Mouse (Mus musculus) gastrocnemius, postnatal 36 days (tissue): ENCODE measurements around the gene Mrpl53. TPM values are rescaled to one million over a fixed set of nuclear protein-coding genes. Genes with fewer than 3 reads are reported as not detected.
A peak's percentile ranks its signal among the peaks of the same experiment; 100 is the strongest.

Source experiments
- DNase-seq, 2 experiments: peaks; one replicate each; pipeline ENCODE4 v3.0.0; 2022
- intact Hi-C: fragments of 180-260 bp; cut with DNase I; formaldehyde crosslinking; loops from one replicate; pipeline ENCODE4 v1.15.1; 2025
- long read RNA-seq, 2 experiments: library from polyadenylated mRNA; stranded (forward); transcript quantifications; one replicate each; pipeline ENCODE4 v2.0.0; 2021
- total RNA-seq, 2 experiments: library from RNA; stranded (reverse); gene quantifications; 2 replicates each; pipeline ENCODE4 v1.2.3; 2021

Gene Mrpl53
- 100 to 1,000 TPM in 1 of 2 experiments, 10 to 100 TPM in 1; 91.0 to 103 TPM for total RNA-seq
- long read RNA-seq, experiment 1, transcript Mrpl53-201 (3 exons, 695 nt): major isoform, 210 of 248 reads
- long read RNA-seq, experiment 1, partial matches to known transcripts: 27 of 248 reads
- long read RNA-seq, experiment 1, other reads (novel, unspliced or antisense): 11 of 248 reads
- long read RNA-seq, experiment 2, transcript Mrpl53-201 (3 exons, 695 nt): major isoform, 249 of 289 reads
- long read RNA-seq, experiment 2, partial matches to known transcripts: 33 of 289 reads
- long read RNA-seq, experiment 2, other reads (novel, unspliced or antisense): 6 of 289 reads

DNA sequence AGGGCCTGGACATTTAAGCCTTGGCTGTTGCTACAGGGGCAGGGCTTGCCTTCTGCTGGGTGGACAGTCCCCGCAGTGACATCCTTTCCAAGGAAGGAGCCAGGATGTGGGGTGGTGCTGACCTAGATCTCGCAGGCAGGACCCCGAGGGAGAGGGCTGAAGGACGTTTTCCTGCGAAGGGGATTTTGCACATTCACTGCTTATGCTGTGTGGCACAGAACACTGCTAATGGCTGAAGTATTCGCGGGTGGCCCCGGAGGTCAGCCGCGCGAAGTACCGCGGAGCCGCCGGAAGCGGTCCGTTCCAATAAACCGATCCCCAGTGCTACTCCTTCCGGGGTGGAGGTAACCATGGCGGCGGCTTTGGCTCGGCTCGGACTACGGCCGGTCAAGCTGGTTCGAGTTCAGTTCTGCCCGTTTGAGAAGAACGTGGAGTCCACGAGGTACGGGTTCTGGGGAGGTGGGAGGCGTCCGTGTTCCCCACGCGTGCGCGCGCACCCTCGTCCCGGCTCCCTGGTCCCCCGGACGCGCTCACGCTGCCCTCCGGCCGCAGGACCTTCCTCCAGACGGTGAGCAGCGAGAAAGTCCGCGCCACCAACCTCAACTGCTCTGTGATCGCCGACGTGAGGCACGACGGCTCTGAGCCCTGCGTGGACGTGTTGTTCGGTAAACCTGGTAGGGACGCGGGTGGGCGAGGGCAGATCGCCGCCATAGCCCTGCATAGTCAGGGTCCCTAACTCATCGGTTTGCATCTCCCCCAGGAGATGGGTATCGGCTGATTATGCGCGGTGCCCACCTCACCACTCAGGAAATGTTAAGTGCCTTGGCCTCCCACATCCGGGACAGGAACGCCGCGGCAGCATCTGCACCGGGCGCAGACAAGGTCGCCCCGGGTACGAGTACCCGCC is at the start of gene Mrpl53:
Gene Mrpl53, plus strand, starts transcription at position 279 of the 907 bp plus-strand sequence.
- peak; percentile 75 to 83 for DNase-seq
- intact Hi-C loops: no loop called here

DNA sequence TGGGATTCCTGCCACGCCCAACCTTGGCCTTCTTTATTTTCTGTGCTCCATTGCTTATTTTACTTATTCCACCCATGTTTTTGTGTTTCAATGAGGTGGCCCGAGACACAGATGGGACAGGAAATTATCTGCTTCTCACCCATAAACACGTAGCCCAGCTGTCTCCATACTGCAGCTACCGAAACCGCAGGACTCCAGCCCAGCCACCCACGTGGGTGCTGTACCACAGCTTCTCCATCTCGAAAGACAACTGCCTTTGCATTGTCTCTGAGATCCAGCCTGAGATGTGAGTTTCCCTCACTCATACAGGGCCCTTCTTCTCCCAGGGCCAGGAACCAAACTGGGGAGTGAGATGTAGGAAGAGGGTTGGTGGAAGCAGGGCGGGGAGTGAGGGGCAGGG is 42.8 kb upstream of the Mrpl53 start:
- intact Hi-C loops: no loop called here
- DNase-seq: no peak

DNA sequence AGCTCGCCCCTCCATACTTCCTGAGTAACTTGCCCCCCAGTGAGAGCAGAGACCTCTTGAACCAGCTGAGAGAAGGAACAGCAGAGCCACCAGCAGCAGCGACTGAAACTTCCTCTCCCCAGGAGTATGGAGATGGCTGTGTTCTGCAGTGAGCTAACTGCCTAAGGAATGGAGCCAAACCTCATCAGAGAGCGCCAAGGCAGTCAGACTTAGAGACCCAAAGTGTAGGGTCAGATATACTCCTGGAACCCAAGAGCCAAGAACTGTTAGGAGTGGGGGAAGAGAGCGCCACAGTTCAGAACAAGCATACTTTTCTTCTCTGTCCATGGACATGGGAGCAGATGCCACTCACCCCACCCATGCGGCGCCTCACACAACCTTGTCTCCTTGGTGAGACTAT is 42.4 kb upstream of the Mrpl53 start:
- intact Hi-C loops: no loop called here
- no peak for DNase-seq

DNA sequence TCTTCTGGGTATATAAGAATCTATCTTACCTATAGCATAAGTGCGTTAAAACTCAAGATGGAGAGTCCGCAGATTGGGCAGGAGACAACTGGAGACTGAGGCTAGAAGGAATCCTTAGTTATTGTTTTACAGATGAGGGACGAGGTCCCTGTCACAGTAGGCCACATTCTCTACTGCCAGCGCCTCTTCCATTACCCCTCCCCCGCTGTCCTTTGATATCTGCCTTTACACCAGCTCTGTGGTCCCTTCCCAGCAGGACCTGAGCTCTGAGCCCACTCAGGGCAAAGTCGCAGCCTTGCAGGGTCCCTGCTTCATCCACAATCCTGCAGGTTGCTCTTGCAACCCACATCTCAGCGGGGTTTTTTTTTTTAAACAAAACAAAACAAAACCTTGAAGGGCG is 40.6 kb upstream of the Mrpl53 start:
- intact Hi-C loops: no loop called here
- no peak for DNase-seq

DNA sequence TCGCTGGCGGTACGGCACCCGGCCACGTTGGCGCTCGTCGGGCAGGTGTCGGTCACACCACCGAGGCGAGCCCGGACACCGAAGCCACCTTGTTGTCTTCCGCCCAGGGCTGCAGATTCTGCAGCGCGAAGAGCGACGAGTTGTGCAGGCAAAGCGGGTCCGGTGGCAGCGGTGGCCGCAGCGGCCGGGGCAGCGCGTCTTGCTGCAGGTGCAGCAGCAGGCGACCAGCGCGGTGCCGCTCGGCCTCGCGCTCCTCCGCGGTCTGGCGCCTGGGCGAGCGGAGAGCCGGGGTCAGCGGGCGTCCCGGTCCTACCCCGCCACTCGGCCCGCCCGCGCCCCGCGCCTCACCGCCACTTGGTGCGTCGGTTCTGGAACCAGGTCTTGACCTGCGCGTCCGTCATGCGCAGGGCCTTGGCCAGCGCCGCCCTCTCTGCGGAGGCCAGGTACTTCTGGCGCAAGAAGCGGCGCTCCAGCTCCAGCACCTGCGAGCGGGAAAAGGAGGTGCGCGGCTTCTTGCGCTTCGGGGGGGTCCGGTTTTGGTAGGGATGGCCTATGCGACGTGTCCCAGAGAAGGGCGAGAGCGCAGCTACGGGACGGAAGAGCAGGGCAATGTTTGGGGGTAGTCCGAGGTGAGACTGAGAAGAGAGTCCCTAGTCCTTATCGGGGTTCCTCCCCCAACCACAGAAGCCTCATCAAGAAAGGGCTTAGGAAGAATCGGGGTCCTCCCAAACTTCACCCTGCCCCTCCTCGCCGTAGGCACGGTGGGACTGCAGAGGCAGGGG is 39.9 kb upstream of the Mrpl53 start:
- no peak for DNase-seq
- intact Hi-C loops: no loop called here

DNA sequence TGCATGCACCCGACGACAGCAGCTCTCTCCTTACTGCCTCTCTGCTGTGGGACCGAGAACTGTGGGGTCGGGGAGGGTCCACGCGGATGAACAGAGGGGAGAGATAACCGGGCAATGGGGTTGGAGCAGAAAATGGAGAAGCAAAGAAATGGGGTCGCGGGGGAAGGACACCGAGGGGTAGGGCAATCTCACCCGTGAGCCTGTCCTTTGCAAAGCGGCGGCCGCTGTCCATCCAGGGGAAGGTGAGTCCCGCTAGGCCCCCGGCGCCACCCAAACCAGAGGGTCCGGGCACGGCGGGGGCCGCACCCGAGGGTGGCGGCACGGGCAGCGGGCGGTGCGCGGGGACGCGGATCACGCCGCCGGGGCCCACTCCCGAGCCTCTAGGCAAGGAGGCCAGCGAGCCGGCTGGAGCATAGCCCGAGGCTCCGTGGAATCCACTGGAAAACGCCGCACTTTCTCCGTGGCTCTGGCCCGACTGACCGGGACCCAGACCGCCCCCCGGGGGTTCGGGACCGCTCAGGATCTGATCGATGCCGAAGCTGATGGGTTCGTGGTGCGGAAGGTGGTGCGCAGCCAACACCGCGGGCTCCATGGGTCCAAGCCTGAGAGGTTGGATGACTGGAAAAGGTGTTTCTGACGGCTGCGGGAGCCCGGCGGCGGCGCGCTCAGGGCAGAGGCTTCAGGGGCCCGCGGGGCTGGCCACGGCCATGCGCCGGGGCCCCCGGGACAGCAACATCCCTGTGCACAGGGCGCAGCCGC is 39.2 kb upstream of the Mrpl53 start:
- intact Hi-C loops: no loop called here
- no peak for DNase-seq

DNA sequence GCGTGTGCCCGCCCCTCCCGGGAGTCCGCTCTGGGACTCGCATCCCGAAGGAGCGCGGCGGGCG is 38.8 kb upstream of the Mrpl53 start, which contains the start of gene Tlx2:
Gene Tlx2, minus strand, starts transcription at position 47 of the 64 bp plus-strand sequence.
- no peak for DNase-seq
- intact Hi-C loops: no loop called here

DNA sequence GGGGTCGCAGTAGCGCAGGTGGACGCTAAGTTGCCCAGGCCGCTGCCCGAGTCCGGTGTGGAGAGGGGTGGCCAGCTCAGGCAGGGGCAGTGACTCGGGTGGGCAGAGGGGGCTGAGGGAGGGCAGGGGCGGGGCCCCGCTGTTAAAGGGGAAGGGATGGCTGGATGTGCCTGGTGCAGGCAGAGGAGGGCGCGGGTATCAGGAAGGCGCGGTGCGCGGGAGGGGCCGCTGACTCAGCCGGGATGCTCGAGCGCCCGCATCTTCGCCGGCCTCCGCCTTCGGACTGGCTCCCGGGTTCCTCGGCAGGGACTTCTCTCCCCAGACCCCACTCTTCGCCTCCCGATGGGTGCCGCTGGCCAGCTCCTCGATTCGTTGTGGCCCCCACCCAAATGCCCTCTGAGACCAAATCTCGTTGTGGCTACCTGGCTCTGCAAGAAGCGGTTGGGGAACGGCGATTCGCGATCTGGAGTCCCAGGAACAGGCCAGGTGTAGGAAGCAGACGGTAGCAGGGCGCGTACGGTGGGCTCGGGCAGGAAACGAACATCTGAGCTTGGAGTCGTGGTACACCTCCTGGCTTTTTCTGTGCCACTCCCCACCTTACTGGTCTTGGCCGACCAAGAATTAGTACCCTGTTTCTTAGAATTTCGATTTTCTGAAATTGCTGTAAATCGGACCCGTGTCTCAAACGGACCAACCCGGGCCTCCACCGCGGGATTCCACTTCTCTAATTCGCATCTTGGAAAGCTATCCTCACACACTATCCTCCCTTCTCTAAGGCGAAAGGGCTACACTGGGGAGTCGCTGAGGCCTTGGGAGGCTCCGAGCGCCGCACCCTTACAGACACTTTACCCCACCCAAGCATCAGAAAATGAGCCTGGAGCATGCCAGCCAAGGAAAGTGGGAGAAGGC is 38.3 kb upstream of the Mrpl53 start:
- intact Hi-C loops: no loop called here
- DNase-seq: peak in 1 of 2 experiments; percentile 61

DNA sequence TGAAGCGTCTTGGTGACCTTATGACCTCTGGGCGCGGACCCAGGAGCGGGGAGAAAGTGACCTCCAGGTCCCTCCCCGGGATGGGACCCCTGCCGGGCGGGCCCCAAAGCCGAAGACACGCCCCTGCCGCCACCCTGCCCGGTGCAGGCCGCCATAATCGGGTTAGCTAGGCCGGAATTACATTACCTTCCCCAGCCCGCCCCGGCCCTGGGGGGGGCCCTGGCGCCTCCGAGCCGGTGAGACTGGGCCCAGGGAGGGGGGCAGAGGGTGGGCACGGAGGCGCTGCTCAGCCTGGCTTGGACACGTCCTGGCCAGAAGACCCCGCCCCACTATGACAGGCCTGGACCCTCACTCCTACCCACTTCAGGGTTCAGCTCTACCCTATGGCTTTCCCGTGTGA is 37.6 kb upstream of the Mrpl53 start:
- DNase-seq: no peak
- intact Hi-C loops: no loop called here

DNA sequence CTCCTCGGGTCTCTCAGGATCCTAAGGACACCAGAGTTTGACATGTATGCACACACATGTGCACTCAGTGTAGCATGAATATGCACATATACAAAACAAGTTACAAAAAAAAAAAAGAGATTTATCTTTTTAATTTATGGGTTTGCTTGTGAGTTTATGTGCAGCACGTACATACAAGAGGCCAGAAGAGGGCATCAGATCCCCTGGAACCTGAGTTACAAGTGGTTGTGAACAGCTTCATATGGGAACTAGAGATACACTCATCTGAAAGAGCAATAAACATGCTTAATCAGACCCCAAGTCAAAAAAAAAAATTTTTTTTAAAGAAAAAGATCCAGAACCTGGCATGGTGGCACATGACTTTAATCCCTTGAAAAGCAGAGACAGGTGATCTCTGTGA is 33.9 kb upstream of the Mrpl53 start:
- intact Hi-C loops: no loop called here
- DNase-seq: no peak

DNA sequence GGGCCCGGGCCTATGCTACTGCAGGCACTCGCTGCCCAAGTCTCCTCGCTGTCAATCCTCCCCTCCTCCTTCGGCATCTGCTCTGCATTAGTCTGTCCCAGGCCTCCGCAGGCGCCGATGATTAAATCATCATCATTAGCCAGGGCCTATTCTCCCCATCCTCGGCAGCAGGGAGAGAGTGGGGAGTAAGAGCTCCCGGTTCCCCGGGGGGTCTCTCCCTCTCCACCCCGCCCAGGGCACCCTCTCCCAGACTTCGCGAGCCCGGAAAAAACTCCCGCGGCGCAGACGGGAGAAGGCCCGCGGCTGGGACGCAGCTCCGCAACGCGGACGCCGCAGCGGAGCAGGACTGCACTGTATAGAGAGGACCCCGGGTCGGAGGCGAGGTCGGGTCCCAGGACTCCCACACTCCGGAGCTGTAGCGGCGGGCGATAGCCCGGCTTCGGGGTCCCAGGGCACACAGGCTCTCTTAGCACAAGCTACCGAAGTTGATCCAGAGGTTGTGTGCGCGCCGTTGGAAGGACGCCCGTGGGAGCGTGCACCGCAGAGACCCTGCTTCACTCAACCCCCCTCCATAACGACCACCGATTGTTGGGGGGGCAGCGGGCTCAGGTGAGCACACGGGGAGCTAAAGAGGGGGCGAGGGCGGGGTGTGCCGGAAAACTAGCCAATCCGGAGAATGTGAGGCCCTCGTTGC is 31.1 kb upstream of the Mrpl53 start, which contains the start of gene Pcgf1:
Gene Pcgf1, plus strand, starts transcription at position 240 of the 694 bp plus-strand sequence.
- no peak for DNase-seq
- intact Hi-C loops: loop anchor here (1.0 to 2.0 kb wide), 2 partner anchors 23 to 81 kb away; partner anchors contain the start of gene Aup1

DNA sequence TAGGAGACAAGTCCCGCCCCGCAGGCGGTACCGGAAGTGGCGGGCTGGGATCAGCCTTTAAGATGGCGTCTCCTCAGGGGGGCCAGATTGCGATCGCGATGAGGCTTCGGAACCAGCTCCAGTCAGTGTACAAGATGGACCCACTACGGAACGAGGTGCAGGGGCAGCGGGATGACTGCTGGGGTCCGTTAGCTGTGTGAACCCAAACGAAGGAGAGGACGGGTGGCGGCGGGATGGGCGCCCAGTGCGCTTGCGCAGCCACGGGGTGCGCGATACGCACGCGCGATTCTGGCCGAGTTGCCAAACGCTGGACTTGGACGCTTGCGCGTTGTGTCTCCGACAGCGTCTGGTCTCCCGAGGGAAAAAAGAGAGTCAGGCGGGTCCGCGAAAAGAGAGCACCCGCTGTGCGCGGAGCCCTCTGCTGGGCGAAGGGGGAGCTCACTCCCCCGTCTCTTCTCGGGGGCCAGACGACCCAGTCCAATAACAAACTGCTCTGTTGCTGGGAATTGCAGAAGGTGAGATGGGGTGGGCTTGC is 30.4 kb upstream of the Mrpl53 start:
- DNase-seq: peak; percentile 99 to 100
- intact Hi-C loops: loop anchor here (1.0 to 2.0 kb wide), 2 partner anchors 24 to 82 kb away; partner anchors contain the start of gene Aup1

DNA sequence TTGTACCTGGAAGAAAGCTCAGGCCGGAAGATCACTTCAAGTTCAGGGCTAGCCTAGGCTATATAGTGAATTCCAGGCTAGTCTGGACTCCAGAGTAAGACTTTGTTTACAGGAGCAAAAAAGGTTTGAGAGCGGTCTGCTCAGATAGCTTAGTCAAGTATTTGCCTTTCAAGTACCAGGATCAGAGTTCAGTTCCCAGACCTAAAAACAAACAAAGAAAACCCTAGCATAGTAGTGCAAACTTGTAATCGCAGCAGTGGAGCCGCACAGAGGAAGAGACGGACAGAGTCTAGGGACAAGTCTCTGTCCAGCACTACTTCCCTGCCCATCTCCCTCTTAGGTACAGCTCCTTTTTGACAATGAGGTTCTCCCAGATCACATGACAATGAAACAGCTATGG is 28.6 kb upstream of the Mrpl53 start:
- no peak for DNase-seq
- intact Hi-C loops: no loop called here

DNA sequence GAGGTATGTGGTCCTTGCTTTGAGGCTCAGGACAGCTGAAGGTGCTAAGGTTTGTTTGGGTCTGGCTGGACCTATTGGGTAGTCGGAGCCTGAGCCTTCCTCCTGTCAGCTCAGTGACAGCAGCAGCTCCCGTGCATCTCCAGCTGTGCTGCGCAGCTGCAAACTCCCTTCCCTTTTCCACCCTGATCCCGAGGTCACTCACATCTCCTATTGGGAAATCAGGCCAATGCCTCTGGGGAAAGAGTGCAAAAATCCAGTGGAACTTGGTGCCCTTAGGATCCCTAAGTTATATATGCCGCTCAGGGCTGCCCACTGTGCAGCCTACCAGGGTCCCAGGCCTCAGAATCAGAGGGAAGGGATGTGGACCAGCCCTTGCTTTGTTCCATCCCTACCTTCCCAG is 25.3 kb upstream of the Mrpl53 start:
- intact Hi-C loops: no loop called here
- DNase-seq: no peak

DNA sequence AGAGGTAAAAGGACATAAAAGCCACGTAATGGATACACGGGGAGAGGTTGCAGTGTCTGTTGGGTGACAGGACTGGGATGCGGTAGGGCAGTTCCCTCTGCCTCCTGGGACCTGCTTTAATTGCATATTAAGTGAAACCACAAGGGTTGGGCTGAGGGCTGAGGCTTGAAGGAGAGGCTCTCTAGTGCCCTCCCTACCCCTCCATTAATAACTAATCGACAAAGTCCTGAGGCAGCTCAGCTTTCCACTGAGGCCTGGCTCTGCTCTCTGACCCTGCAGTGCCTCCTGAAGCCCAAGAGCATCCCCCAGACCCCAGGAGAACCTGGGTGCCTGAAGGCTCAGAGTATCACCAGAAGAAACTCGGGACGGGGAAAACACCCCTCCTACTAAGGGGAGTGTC is 24.4 kb upstream of the Mrpl53 start:
- no peak for DNase-seq

DNA sequence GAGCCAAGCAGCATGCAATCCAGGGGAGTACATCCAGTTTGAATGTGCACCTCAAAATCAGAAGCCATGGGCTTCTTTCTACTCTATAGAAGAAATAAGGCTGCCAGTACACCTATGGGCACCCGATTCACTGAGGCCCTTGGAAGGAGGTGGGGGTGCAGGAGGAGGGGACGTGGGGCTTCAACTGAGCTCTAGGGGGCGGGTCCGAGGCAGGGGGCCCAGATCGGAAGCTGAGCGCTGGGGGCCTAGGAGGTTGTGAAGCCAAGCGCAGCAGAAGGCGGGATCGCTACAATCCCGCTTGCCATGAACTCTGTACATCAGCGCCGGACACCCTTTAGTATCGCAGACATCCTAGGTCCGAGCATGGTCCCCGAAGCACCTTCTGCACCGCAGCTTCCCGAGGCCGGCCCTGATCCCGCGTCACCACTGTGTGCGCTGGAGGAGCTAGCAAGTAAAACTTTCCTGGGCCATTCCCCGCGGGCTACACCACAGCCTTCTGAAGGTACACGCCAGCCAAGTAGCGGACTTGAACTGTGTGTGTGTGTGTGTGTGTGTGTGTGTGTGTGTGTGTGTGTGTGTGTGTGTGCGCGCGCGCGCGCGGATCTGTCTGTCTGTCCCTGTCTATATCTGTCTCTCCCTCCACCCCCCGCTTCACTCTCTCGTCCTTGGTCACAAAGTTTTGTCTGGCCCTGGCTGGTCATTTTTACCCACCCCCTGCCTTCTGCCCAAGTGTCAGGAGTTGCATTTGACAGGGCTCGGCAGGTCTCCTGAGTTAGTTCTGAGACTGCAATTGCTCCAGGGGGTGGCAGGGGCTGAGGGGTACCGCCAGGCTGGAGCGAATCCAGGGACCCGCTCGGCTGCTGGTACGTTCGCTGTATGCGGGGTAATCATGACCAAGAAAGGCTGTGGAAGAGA is 22.5 kb upstream of the Mrpl53 start, which contains the start of gene Lbx2:
Gene Lbx2, plus strand, starts transcription at position 247 of the 915 bp plus-strand sequence.
- no peak for DNase-seq
- intact Hi-C loops: no loop called here

More for the DNA sequence above, 24.4 kb upstream of the Mrpl53 start:
- intact Hi-C loops: no loop called here

DNA sequence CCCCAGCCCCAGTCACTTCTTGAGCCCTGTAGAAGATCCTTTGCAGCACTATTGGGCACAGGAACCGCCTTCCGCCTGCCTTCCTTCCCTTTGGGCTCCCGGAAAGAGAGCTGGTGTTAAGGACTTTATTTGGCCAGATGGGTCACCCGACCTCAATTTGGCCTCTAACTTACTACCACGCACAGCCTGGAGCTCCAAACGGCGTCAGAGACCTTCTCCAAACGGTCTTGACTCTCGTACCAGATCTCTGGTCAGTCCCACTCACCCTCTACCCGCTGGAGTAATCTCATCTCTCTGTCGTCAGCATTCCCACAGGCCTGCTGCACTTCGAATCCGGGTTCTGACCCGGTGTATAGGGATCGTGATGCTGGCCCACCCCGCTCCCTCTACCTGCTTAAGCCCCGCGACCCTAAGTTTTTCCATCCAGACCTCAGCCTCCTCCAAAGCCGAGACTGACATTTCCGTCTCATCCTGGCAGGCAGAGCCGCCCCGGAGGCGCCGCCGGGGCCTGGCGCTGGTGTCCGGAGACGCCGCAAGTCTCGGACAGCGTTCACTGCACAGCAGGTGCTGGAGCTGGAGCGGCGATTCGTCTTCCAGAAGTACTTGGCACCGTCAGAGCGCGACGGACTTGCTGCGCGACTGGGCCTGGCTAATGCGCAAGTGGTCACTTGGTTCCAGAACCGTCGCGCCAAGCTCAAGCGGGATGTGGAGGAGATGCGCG is 21.5 kb upstream of the Mrpl53 start:
- peak in 1 of 2 experiments; percentile 39 for DNase-seq
- intact Hi-C loops: no loop called here
